Mouse (Mus musculus) small intestine, adult 2 months (tissue): Measurements from ENCODE around the gene Gpc2. TPM values are rescaled to one million over a fixed set of nuclear protein-coding genes. Genes with fewer than 3 reads are reported as not detected.

Experiments used
- H3K27ac ChIP-seq: fragments of 200-500 bp; 2 replicates; pipeline ENCODE4 v1.5.1; 2012; ENCODE audit warnings: low read depth, low read length, control low read depth, inconsistent platforms; ENCODE audit not compliant: insufficient read depth
- H3K27me3 ChIP-seq: fragments of 200-500 bp; 2 replicates; pipeline ENCODE4 v1.6.1; 2012; ENCODE audit warnings: mild to moderate bottlenecking, moderate library complexity, low read length, inconsistent platforms; ENCODE audit not compliant: control insufficient read depth, insufficient read depth
- H3K36me3 ChIP-seq: fragments of 200-500 bp; 2 replicates; pipeline ENCODE4 v1.6.1; 2012; ENCODE audit warnings: mild to moderate bottlenecking, low read length, control low read depth, inconsistent platforms; ENCODE audit not compliant: control insufficient read depth, insufficient read depth
- H3K4me1 ChIP-seq: fragments of 200-500 bp; 2 replicates; pipeline ENCODE4 v1.6.1; 2012; ENCODE audit warnings: low read length, inconsistent platforms, mixed read lengths; ENCODE audit not compliant: control insufficient read depth, insufficient read depth, insufficient read length
- H3K4me3 ChIP-seq: fragments of 200-500 bp; 2 replicates; pipeline ENCODE4 v1.5.1; 2012; ENCODE audit warnings: low read depth, mild to moderate bottlenecking, control low read depth, inconsistent platforms, low read length, moderate library complexity
- CTCF ChIP-seq: fragments of 200-500 bp; IDR thresholded peaks from 2 replicates; pipeline ENCODE4 v1.5.1; 2012; ENCODE audit warnings: low read depth, mild to moderate bottlenecking, control low read depth, inconsistent platforms, low read length, moderate library complexity, mixed read lengths; ENCODE audit not compliant: insufficient replicate concordance, insufficient read length; ENCODE audit errors: extremely low read depth
- POLR2A ChIP-seq: fragments of 200-500 bp; IDR thresholded peaks from 2 replicates; pipeline ENCODE4 v1.6.1; 2012; ENCODE audit warnings: low read depth, mild to moderate bottlenecking, control low read depth, inconsistent platforms, low read length, moderate library complexity
- WGBS: fragments of 180-500 bp; shearing (Covaris S2); methylation state at CpG from one replicate; pipeline ENCODE4 v1.1.7; 2018; 5-methylcytosine and 5-hydroxymethylcytosine counted together
- polyA plus RNA-seq: library from polyadenylated mRNA; depleted of rRNA; stranded (reverse); fragments of >200 nt; gene quantifications from 2 replicates; pipeline ENCODE4 v1.2.3, GENCODE M21; 2012

The Gpc2 gene
- polyA plus RNA-seq, 1 experiment, result 1.1 TPM

- no peaks in the 10 kb centered on the region for H3K36me3 ChIP-seq
- peaks cover 6% of the 10 kb centered on the region for H3K4me1 ChIP-seq
- H3K27me3 ChIP-seq, result peaks cover 6% of the 10 kb centered on the region; the same call in 1 of the 2 replicates
- TF ChIP-seq POLR2A (no peak), CTCF (no peak)
- no peak overlapping the region for H3K4me3 ChIP-seq
- WGBS, result 84% methylated on average over 2 of the region's 2 CpGs
- no peak overlapping the region for H3K27ac ChIP-seq
Measured at GRCm38 (mm10) chr5:138281798-138282197, 2.0 kb upstream of the Gpc2 start.

GRCm38 (mm10) chr5:138280829-138281228, 1.0 kb upstream of the Gpc2 start:
- WGBS, result 94% methylated on average over 15 of the region's 15 CpGs
- Histone ChIP-seq H3K4me1 (peaks cover 6% of the 10 kb centered on the region), H3K4me3 (no peak overlapping the region), H3K36me3 (no peaks in the 10 kb centered on the region), H3K27ac (no peak overlapping the region), H3K27me3 (peaks cover 6% of the 10 kb centered on the region; the same call in 1 of the 2 replicates)
- TF ChIP-seq POLR2A (no peak), CTCF (no peak)

- peaks cover 6% of the 10 kb centered on the region for H3K4me1 ChIP-seq
- peak overlapping the region; percentile 62 for H3K4me3 ChIP-seq
- no peak overlapping the region for H3K27ac ChIP-seq
- H3K36me3 ChIP-seq, result no peaks in the 10 kb centered on the region
- peaks cover 6% of the 10 kb centered on the region; the same call in 1 of the 2 replicates for H3K27me3 ChIP-seq
- 28% methylated on average over 26 of the region's 26 CpGs for WGBS
- TF ChIP-seq POLR2A (no peak), CTCF (no peak)
Measured at GRCm38 (mm10) chr5:138280425-138280768, 592 bp upstream of the Gpc2 start.

- peaks cover 6% of the 10 kb centered on the region; the same call in 1 of the 2 replicates for H3K27me3 ChIP-seq
- H3K4me1 ChIP-seq, result peaks cover 6% of the 10 kb centered on the region
- H3K4me3 ChIP-seq, result no peak overlapping the region
- WGBS, result 83% methylated on average over 7 of the region's 7 CpGs
- no peak overlapping the region for H3K27ac ChIP-seq
- TF ChIP-seq CTCF (no peak), POLR2A (no peak)
- no peaks in the 10 kb centered on the region for H3K36me3 ChIP-seq
Measured at GRCm38 (mm10) chr5:138277994-138278393, 1.8 kb downstream of the Gpc2 start.

GRCm38 (mm10) chr5:138275216-138276050, 4.4 kb downstream of the Gpc2 start:
- Histone ChIP-seq H3K4me3 (no peak overlapping the region), H3K27me3 (0 out of 2 replicates have a peak, but pooled peaks cover 4% of the 10 kb centered on the region), H3K36me3 (no peaks in the 10 kb centered on the region), H3K27ac (no peak overlapping the region), H3K4me1 (peaks cover 6% of the 10 kb centered on the region)
- no peak for TF ChIP-seq POLR2A
- 67% methylated on average over 41 of the region's 41 CpGs for WGBS

GRCm38 (mm10) chr5:138274186-138274585, 5.6 kb downstream of the Gpc2 start:
- TF ChIP-seq CTCF (no peak), POLR2A (no peak)
- Histone ChIP-seq H3K36me3 (no peaks in the 10 kb centered on the region), H3K4me1 (no peaks in the 10 kb centered on the region; the same call in 1 of the 2 replicates), H3K4me3 (no peak overlapping the region), H3K27ac (no peak overlapping the region), H3K27me3 (no peaks in the 10 kb centered on the region)
- 88% methylated on average over 8 of the region's 8 CpGs for WGBS

GRCm38 (mm10) chr5:138272409-138272923, 7.3 kb downstream of the Gpc2 start, which contains the start of gene Gal3st4:
TSS of gene Gal3st4 (minus strand) at chr5:138272840.
- no peak for TF ChIP-seq CTCF
- TF ChIP-seq POLR2A, result no peak
- Histone ChIP-seq H3K27ac (0 out of 2 replicates have a peak within 1 kb of the TSS, but pooled peaks have one; percentile 58), H3K4me3 (peak within 1 kb of the TSS; percentile 30; the same call in 1 of the 2 replicates), H3K27me3 (no peaks in the 10 kb centered on the region), H3K36me3 (no peaks in the 10 kb centered on the region), H3K4me1 (no peaks in the 10 kb centered on the region; the same call in 1 of the 2 replicates)
- WGBS, result 5% methylated on average over 12 of the region's 12 CpGs
